Mouse (Mus musculus) lung, postnatal 4 days (tissue): Measurements from ENCODE around the gene Hk2.

Source experiments
- DNase-seq, 2 experiments: peaks; one replicate each; pipeline ENCODE4 v3.0.0; 2021

Gene Hk2

GRCm38 (mm10) chr6:82769704-82770103, 4.5 kb downstream of the Hk2 start:
- DNase-seq, result no peak

DNA sequence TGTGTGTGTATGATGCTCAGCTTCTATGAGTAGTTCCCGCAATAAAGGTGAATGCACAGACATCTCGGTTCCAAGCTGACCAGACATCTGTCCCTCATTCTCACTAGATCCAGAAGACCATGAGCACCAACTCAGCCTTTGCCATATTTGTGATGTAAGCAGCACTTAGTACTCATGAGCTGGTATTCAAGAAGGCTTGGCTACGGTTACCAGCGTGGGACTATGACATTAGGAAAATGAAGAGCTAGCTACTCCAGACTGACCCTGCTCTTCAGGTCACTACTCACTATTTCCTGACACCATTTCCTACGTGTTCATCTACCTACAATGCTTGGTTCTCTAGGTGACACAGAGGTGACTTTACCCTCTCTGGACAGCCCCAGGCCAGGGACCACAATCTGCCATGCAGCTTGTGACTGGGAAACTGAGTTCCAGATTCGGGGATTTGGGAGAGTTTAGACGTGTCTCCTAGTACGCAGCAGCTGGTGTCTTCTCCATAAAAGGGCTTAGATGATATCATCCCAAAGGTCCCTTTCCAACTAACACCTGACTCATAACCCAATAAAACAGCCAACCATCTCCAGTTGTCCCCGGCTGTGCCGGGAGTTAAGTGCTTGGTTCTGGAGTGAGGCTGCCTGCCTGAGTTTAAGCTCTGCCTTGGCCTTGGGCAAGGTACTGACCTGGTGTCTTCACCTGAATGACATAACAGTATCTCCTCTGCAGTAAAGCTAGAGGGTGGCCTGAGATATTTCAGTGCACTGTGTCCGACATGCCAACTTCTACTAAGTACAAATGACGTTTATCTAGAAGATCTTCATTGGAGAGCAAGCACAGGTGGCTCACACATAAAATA, 6.3 kb downstream of the Hk2 start:
- no peak for DNase-seq

DNA sequence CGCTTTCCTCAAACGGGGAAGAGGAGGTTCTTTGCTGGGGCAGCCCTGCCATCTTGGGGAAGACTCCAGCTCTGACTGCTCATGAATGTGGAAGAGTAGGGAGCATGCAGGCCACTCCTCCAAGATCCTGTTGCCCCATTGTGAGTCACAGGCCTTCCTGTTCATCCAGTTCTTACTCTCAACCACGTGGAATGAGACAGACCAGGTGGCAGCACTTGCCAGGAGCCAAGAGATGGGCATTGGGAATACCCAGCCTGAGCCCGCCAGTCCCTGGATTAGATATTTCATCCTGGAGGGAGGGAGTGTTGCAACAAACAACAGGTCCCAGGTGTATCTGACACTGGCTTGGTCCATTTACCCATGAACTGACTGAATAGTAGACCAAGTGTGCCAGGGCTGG, 7.6 kb downstream of the Hk2 start:
- DNase-seq, result no peak

DNA sequence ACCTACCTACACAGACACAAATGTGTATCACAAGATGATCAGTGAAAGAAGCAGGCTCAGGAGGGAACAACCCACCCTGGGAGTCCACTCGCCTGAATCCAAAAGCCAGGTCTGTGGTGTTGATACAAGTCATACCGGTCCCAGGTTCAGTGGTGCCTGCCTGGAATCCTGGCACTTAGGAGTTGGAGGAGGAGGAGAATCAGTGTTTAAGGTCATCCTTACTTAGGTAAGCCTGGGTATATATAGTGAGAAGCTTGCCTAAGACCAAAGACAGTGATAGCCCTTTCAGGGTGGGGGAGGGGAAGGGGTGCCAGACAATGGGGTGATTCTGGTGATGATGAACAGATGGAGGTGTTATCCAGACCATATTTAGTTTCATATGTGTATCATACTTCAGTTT, 9.0 kb downstream of the Hk2 start:
- no peak for DNase-seq

DNA sequence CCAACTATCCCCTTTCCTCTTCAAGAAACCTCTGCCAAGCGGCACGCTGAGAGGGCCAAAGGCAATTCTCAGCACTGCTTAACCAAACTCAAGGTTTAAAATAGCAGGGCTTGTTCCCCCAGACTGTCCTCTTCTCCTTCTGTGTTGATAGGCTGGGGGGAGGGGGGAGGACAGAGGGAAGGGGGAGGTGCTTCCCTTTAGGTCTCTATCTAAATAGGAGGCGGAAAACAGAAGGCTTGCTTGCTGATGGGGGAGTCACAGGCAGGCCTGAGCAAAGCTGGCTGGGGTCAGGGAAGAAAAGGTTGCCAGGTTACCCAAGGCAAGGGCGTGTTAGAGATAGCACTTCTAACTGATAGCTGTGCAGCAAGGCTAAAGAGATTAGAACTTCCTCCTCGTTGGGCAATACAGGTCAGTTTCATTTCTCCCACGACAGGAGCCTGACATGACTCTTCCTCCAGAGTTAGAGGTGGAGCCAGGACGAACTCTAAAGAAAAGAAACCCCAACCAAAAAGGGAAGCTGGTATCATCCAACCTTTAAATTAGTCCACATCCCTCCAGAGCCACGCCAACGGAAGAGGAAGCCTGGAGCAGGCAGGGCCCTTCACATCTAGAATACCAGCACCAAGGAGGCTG, 10.3 kb downstream of the Hk2 start:
- DNase-seq, result peak; percentile 29 to 45

- DNase-seq, result no peak
These were observed 11.5 kb downstream of the Hk2 start for GRCm38 (mm10) chr6:82762728-82763127.

DNA sequence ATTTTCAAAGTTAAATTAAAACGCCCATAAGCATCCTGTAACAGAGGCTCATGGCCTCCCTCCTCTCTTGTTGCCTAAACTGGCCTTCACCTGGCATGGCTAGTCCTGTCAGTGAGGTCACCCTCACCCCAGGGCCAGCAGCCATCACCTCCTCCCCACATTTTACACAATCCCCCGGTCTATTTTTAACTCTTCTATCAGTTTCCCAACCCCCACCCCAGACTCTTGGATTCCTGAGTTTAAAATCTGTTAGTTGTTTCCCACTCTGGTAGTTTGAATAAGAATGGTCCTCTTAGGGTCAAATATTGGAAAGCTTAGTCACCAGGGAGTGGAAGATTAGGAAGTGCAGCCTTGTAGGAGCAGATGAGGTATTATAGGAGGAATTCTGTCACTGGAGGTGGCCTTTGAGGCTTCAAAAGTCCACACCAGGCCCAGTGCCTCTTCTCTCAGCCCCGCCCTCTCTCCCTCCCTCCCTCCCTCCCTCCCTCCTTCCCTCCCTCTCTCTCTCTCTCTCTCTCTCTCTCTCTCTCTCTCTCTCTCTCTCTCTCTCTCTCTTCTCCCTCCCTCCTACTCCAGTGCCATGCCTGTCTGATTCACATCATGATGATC, 13.4 kb downstream of the Hk2 start:
- no peak for DNase-seq

DNA sequence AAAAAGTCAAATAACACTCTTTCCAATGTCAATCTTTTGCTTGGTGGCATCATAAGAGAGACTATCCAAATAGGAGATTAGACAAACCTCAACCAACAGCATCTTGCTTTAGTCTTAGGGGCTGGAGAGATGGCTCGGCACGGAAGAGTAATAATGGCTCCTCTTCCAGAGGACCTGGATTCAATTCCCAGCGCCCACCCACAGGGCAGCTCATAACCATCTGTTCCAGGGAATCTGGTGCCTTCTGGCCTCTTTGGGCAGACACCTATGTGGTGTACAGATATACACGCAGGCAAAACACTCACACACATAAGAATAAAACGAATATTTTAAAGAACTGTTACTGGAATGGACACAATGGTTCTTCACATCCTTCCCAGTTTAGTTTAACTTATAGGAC, 15.0 kb downstream of the Hk2 start:
- DNase-seq, result no peak

DNA sequence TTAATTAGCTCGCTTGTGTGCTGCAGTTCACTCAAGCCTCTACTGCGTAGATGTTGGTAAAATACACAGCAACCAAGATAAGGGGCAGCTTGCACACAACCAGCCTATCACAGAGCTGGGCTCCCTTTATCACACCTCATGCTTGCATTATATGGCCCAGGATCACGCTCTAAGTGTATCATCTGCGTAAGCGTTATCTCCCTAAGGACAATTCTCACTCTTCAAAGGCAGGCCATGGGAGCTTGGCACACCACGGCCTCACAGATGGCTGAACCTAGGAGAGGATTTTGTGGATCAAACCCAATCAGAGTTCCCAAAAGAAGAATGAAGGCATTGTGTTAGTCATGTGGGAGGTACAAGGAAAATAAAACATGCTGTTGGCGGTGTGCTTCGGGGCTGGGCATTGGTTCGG, 17.4 kb downstream of the Hk2 start:
- DNase-seq, result no peak

DNA sequence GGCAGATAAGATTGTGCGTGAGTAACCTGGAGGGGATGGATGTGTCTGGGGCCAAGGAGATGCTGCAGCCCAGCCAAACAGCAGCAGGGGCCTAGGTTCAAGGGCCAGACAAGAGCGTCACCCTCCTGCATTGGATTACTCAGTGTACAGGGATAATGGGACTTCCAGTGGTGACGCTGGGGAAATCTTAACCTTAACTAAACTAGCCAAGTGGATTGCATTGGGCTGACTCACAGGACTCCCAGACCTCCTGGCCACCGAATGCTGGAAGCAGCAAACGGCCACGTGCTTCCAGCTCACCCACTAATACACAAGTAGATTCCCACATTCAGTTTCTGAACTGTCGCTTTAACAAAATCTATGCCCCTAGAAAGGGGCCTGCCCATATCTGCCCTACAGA, 18.0 kb downstream of the Hk2 start:
- DNase-seq, result no peak

DNA sequence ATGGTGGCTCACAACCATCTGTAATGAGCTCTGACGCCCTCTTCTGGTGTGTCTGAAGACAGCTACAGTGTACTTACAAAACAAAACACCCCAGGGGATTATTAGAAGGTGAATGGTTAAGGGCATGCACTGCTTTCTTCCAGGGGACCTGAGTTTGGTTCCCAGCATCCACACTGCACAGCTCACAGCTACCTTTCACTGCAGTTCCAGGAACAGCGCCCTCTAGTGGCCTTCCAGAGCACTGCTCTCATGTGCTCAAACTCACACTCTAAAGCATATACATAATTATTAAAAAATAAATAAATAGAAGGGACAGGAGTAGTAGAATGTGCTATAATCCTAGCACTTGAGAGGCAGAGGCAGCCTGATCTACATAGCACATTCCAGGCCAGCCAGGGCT, 18.9 kb downstream of the Hk2 start:
- DNase-seq, result no peak

GRCm38 (mm10) chr6:82754769-82755168, 19.5 kb downstream of the Hk2 start:
- DNase-seq, result no peak

DNA sequence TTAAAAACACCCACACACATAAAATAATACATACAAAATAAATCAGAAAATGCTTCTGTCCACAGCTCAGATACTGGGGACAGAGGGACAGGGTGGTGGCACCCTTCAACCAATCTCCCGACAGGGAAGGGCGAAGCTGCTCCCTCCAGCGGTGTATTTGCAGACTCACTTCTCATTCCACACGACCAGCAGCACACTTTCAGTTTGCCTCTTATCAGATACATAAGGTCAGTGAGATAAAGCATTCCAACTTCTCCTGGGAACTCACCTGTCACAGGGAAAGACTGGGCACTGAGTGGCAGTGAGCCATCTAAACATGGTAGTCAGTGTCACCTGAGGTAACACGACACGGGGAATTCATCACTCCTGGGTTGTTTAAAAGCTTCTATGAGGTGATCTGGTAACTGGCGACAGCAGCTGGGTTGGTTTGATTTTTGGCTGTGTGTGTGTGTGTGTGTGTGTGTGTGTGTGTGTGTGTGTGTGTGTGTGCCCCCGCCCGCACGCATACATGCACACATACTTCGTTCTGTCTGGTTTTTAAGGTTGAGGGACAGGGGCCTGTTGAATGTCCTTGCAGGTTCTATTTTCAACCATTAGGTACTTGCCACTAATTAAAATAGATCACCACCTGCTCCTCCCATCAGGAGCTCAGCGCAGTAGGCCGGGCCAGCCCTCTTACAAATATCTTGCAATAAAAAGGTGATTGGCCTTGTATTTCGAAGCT, 20.5 kb downstream of the Hk2 start:
- no peak for DNase-seq

DNA sequence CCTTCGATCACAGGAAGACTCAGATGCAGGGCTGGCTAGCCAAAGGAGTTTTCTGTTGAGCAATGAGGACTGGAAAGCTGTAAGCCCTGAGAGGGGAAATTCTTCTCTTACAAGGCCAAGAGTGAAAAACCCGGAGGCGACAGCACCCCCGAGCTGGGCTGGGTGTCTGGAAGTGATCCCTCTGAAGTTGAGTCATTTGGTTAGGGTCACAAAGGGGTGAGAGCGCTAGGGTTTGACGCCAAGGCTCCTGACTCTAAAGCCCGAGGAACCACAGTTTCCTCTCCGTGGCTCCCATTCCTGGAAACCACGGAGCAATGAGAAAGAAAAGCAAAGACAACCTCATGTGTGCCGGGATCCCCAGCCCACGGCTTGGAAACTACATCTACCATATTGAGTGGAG, 21.2 kb downstream of the Hk2 start:
- DNase-seq, result peak; percentile 46 to 50

GRCm38 (mm10) chr6:82751791-82752190, 22.5 kb downstream of the Hk2 start:
- DNase-seq, result no peak

DNA sequence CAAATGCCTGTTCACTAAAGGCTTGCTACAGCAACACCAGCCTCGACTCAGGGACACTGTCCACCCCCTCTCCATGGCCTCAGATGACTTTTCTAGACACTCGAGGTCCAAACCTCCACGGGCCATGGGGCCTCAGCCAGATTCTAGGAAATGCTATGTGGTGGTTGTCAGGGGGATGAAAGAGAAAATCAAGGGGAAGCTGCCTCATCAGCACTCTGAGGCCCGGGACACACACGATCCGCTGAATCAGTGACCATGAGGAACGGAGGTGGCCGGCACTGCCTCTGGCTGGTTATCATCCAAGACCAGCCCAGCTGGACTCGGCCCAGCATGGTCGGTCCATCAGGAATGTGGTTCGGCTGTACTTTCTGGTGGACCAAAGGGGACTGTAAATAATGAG, 23.2 kb downstream of the Hk2 start:
- DNase-seq, result peak; percentile 31 to 68

GRCm38 (mm10) chr6:82750063-82750462, 24.2 kb downstream of the Hk2 start:
- no peak for DNase-seq

- no peak for DNase-seq
These were observed 26.1 kb downstream of the Hk2 start for GRCm38 (mm10) chr6:82748106-82748672.

DNA sequence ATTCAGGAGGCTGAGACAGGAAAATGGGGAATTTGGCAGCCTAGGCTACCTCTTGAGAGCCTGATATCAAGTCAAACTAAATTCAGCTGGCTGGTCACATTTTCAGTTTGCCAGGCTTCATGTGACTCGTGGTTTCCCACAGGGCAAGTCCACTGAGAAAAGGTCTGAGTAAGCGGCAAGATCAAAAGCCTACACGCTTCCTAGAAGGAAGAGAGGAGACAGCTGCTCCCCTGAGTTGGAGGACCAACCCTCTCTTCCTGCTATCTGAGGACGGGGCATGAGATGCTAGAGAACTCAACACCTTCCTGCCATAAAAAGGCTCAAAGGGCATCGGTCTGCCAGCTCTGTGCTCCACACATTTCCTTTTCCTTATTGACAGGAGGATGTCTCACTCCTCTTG, 27.2 kb downstream of the Hk2 start:
- DNase-seq, result no peak

DNA sequence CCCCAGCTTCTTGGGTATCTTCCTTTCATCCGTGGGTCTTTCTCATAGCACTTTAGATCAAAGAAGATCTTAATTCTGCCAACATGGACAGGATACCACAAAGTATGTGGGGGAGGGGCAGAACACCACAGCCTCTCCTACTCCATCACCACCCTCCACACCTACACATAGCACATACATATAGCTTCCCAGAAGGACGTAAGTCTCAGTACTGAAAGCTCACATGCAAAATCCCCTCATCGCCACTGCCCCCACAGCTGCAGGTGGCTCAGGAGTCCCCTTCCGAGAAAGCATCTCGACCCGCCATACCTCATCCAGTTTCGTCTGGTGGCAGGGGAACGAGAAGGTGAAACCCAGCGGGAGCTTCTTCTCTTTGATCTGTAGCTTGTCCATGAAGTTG, 29.7 kb downstream of the Hk2 start:
- DNase-seq, result no peak

DNA sequence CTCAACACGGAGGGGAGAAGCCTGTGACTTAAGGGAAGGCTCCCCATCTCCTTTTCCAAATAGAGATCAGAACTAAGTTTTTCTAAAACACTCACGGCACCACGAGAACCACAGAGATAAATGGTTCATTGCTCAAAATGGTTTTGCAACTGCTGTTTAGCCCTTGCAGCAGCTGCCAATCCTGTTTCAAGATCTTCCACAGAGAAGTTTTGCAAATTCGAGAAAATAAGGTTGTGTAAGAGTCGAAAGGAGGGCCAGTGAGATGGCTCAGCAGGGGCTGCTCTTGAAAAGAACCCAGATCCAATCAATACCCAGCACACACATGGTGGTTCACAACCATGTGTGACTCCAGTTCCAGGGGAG, 32.8 kb downstream of the Hk2 start:
- no peak for DNase-seq

DNA sequence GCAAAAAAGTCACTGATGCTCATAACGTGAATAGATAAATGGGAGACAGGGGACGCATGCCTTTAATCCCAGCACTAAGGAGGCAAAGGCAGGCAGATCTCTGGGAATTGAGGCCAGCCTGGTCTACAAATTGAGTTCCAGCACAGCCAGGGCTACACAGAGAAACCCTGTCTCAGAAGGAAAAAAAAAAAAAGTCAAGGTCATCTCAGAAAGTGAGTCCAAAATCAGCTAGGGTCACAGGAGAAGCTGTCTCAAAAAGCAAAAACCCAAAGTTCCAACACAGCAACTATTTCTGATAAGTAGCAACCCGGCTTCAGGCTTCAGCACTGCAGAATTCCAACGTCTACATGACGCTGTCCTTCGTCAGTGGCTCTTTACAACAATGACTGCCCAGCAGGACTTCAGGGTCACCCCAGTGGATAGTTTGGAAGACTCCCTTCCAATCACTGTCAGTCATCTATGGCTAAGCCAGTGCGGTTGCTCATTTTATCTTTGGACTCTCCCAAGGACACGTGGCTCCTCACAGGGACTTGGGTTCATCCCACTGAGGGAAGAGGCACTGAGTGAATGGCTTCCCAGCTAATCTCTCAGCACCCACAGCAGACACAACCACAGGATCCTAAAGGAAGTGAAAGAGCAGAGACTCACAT, 33.3 kb downstream of the Hk2 start:
- DNase-seq, result no peak

- peak in 1 of 2 experiments; percentile 68 for DNase-seq
These were observed 34.0 kb downstream of the Hk2 start for GRCm38 (mm10) chr6:82740269-82740668.
